Mouse (Mus musculus) heart, embryonic 11.5 days (tissue): ENCODE measurements around the gene Gpbp1. TPM values are rescaled to one million over a fixed set of nuclear protein-coding genes. Genes with fewer than 3 reads are reported as not detected.

Experiments
- ATAC-seq: fragments of 200-750 bp; cut with Nextera tagmentation; replicated peaks from 2 replicates; pipeline ENCODE4 v1.8.0; 2017; ENCODE audit warnings: moderate library complexity; ENCODE audit not compliant: insufficient number of reproducible peaks, low FRiP score, low TSS enrichment
- H3K27ac ChIP-seq: fragments of 300-500 bp; sonication (generic); 2 replicates; pipeline ENCODE4 v1.5.1; 2014; ENCODE audit warnings: mild to moderate bottlenecking, low read depth, low read length
- H3K27me3 ChIP-seq: fragments of 300-500 bp; sonication (generic); 2 replicates; pipeline ENCODE4 v1.6.1; 2014; ENCODE audit warnings: mild to moderate bottlenecking, low read length, mixed read lengths; ENCODE audit not compliant: control insufficient read depth, insufficient read depth
- H3K36me3 ChIP-seq: fragments of 300-500 bp; sonication (generic); 2 replicates; pipeline ENCODE4 v1.6.1; 2014; ENCODE audit warnings: mild to moderate bottlenecking, low read length, moderate library complexity, mixed read lengths; ENCODE audit not compliant: control insufficient read depth, insufficient read depth
- H3K4me1 ChIP-seq: fragments of 300-500 bp; sonication (generic); 2 replicates; pipeline ENCODE4 v1.6.1; 2014; ENCODE audit warnings: low read length; ENCODE audit not compliant: control insufficient read depth, insufficient read depth
- H3K4me2 ChIP-seq: fragments of 300-500 bp; sonication (generic); 2 replicates; pipeline ENCODE4 v1.6.1; 2014; ENCODE audit warnings: mild to moderate bottlenecking, moderate library complexity
- H3K4me3 ChIP-seq: fragments of 300-500 bp; sonication (generic); 2 replicates; pipeline ENCODE4 v1.5.1; 2014; ENCODE audit warnings: low read depth, low read length
- H3K9ac ChIP-seq: fragments of 300-500 bp; sonication (generic); 2 replicates; pipeline ENCODE4 v1.6.1; 2014; ENCODE audit warnings: mild to moderate bottlenecking, low read depth, low read length, moderate library complexity
- H3K9me3 ChIP-seq: fragments of 300-500 bp; sonication (generic); replicated peaks from 2 replicates; pipeline ENCODE4 v1.6.1; 2016; ENCODE audit warnings: low read length; ENCODE audit not compliant: control insufficient read depth
- WGBS: fragments of 180-500 bp; shearing (Covaris S2); extraction: QIAGEN DNeasy Blood & Tissue Kit; methylation state at CpG from one replicate; pipeline ENCODE4 v1.1.7; 2014; ENCODE audit not compliant: insufficient replicate concordance; 5-methylcytosine and 5-hydroxymethylcytosine counted together
- polyA plus RNA-seq: library from polyadenylated mRNA; unstranded; fragments of >200 nt; fragmentation: Nextera tagmentation; extraction: Ambion mirVana; gene quantifications from 2 replicates; pipeline ENCODE4 v1.2.1, GENCODE M21; 2014

The Gpbp1 gene
- polyA plus RNA-seq, 1 experiment from 2014 or later, result 63.6 TPM

DNA sequence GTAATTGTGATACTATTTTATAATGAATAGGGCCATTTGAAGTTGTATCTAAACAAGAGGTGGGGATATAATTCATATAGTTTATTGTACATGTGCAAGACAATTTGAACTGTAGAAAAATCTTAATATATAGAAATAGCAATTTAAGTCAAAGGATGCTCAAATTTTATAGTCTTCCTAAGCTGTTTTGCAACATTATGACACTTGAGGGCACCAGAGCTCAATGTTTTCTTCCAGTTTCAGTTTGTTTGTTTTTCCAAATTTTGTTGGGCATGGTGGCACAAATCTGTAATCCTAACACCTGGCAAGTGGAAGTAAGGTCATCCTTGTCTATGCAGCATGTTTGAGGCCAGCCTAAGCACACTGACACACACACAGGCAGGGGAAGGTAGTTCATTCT is 68.6 kb downstream of the Gpbp1 start:
- Histone ChIP-seq H3K9me3 (no peaks in the 10 kb centered on the region), H3K36me3 (peaks cover 4% of the 10 kb centered on the region; the same call in 1 of the 2 replicates), H3K4me1 (no peaks in the 10 kb centered on the region), H3K4me2 (no peak overlapping the region), H3K9ac (no peak overlapping the region), H3K27ac (no peak overlapping the region), H3K27me3 (no peaks in the 10 kb centered on the region), H3K4me3 (no peak overlapping the region)
- ATAC-seq, result no peak

DNA sequence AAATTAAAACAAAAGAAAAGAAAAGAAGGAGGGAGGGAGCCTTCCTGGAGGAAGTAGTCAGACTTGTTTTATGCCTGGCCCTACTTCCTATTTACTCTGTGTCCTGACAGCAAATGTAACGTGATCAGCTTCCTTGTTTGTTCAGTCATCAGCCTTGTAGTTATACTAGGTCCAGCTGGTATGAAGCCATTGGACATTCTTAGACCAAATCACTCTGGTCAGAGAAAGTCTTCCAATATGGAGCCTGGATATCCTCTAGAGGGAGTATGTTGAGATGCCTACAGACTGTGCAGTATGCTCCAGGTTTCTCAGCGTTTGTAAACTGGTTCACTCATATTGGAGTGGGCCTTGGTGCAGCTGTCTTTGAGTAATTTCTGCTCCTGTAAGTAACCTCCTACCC is 71.8 kb downstream of the Gpbp1 start:
- Histone ChIP-seq H3K4me2 (no peak overlapping the region), H3K4me3 (no peak overlapping the region), H3K27ac (no peak overlapping the region), H3K9me3 (no peaks in the 10 kb centered on the region), H3K9ac (no peak overlapping the region), H3K27me3 (no peaks in the 10 kb centered on the region), H3K36me3 (no peaks in the 10 kb centered on the region), H3K4me1 (no peaks in the 10 kb centered on the region)
- 68% methylated on average over 2 of the region's 2 CpGs for WGBS
- no peak for ATAC-seq

DNA sequence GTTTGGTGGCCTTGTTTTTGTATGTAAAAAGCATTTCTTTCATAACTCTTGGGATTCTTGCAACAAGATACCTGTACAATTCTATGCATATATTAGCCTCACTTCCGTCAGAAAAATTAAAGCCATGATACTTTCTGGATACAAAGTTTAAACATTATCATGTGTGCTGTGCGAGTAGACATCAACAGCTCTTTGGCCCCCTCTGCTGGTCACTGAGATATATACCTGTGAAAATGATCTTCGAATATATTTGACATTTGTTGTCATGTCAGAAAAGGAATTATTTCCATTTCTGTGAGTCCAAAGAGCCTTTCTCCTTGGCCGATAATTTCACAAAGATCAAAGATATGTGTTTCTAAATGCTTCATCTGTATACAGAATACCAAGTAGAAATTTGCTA is 76.8 kb downstream of the Gpbp1 start:
- no peak overlapping the region for H3K9ac ChIP-seq
- 34% methylated on average over 4 of the region's 4 CpGs for WGBS
- no peak overlapping the region for H3K27ac ChIP-seq
- H3K9me3 ChIP-seq, result no peaks in the 10 kb centered on the region
- H3K36me3 ChIP-seq, result no peaks in the 10 kb centered on the region
- H3K4me1 ChIP-seq, result no peaks in the 10 kb centered on the region
- no peak overlapping the region for H3K4me2 ChIP-seq
- H3K4me3 ChIP-seq, result no peak overlapping the region
- no peaks in the 10 kb centered on the region for H3K27me3 ChIP-seq
- ATAC-seq, result no peak

DNA sequence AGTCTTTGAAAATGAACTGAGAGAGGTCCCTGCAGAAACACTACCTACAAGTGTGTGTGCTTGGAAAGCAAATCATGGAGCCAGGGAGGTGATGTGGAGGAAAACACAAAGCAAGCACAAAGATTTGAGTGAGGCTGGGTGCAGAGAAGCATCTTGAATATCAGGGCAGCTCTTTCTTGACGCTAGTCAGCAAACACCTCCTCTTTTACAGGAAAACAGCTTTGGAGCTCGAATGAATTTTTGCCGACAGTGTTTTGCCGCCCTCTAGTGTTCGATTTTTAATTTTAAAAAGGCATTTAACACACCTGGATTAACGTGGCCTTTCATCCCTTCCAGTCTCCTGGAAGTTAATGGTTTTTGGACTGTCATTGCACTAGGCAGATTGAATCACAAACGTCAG is 79.1 kb downstream of the Gpbp1 start:
- Histone ChIP-seq H3K27me3 (no peaks in the 10 kb centered on the region), H3K4me3 (no peak overlapping the region), H3K27ac (no peak overlapping the region), H3K9me3 (no peaks in the 10 kb centered on the region), H3K9ac (no peak overlapping the region), H3K4me1 (no peaks in the 10 kb centered on the region; the same call in 1 of the 2 replicates), H3K36me3 (no peaks in the 10 kb centered on the region), H3K4me2 (no peak overlapping the region)
- WGBS, result 3% methylated on average over 7 of the region's 7 CpGs
- ATAC-seq, result no peak

DNA sequence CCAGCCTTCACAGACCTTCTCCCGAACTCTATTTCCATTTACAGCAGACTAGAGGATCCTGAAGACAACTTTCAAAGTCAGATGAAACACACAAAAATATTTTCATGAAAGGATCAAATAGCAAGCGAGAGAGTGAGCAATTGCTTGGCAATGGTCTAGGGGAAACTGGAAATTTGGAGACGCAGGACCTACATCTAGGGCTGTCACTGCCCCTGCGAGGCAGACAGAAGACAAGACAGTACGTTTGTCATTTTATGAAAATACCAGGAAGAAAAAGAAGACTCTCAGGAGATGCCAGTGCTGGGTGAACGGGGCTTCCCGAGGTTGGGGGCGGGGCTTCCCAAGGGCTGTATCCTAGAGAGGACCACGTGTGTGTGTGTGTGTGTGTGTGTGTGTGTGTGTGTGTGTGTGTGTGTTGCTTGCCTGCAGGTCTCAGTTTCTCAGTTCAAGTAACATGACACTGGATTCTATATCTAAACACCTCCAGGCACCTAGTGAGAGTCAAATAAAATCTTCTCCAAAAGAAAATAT is 83.0 kb downstream of the Gpbp1 start:
- Histone ChIP-seq H3K4me3 (no peak overlapping the region), H3K36me3 (no peaks in the 10 kb centered on the region), H3K9ac (no peak overlapping the region), H3K4me1 (no peaks in the 10 kb centered on the region; the same call in 1 of the 2 replicates), H3K27ac (no peak overlapping the region), H3K9me3 (no peaks in the 10 kb centered on the region), H3K27me3 (no peaks in the 10 kb centered on the region), H3K4me2 (no peak overlapping the region)
- no peak for ATAC-seq
- 54% methylated on average over 9 of the region's 9 CpGs for WGBS

DNA sequence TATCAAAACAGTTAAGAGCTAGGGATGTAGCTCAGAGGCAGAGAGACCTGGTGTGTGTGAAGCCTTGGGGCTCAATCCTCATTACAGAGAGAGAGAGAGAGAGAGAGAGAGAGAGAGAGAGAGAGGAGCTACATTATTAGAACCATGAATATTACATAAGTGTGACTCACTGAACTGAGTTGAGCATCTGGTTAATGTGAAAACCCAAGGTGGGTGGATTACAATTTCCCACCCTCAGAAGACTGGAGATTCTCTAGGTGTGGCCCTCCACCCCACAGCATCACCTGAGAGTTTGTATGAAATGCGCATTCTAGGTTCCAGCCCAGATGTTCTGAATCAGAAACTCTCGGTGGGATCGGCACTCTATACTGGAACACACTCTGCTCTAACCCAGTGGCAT is 84.0 kb downstream of the Gpbp1 start:
- Histone ChIP-seq H3K27ac (no peak overlapping the region), H3K27me3 (no peaks in the 10 kb centered on the region), H3K9ac (no peak overlapping the region), H3K4me3 (no peak overlapping the region), H3K4me2 (no peak overlapping the region), H3K4me1 (no peaks in the 10 kb centered on the region; the same call in 1 of the 2 replicates), H3K36me3 (no peaks in the 10 kb centered on the region), H3K9me3 (no peaks in the 10 kb centered on the region)
- ATAC-seq, result no peak
- 89% methylated on average over 3 of the region's 3 CpGs for WGBS

DNA sequence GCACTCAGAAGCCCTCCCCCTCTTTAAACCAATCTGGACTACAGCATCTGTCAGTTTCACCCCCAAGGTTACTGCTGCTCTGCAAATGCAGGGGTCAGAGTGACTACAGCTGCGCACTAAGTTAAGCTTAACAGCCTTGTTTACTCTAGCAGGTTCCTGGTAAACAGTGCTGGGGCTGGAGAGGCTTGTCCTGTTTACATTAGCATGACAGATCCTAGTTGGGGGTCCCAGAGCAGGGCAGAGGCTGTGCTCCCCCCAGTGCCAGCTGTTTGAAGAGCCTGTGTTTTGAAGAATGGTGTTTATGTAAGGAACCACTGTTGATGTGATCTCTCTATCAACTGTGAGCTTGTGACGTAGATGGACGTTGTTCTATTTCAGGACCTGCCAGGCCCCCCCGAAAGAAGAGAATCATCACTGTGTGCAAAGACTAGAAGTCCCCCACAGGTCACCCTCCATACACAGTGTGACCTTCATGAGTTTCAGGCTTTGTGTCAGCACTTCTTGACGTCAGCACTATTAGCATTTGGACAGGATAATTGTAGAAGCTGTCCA is 92.2 kb downstream of the Gpbp1 start:
- 9% methylated on average over 5 of the region's 5 CpGs for WGBS

DNA sequence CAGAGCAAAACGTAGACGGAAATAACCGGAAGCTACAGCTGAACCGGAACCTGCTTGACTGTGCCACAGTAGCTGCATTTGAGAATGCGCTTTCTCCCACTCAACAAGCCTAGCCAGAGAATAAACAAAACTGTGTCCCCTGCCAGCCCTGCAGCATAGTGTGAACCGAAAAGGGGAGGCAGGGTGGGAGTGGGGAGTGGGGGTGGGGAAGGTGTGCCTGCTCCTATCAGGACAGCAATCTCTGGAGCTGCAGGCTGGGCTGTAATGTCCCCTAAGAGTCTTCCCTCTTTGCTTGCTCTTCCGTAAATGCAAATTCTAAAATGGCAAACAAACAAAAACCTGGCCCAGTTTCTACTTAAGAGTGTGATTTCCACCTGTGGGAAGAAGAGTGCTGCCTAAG is 92.8 kb downstream of the Gpbp1 start:
- H3K27ac ChIP-seq, result no peak overlapping the region
- H3K27me3 ChIP-seq, result no peaks in the 10 kb centered on the region
- peaks cover 13% of the 10 kb centered on the region for H3K4me1 ChIP-seq
- 32% methylated on average over 7 of the region's 7 CpGs for WGBS
- H3K9me3 ChIP-seq, result no peaks in the 10 kb centered on the region
- no peak overlapping the region for H3K4me3 ChIP-seq
- no peaks in the 10 kb centered on the region for H3K36me3 ChIP-seq
- no peak overlapping the region for H3K4me2 ChIP-seq
- H3K9ac ChIP-seq, result no peak overlapping the region
- no peak for ATAC-seq

More for the DNA sequence above, 92.2 kb downstream of the Gpbp1 start:
- H3K36me3 ChIP-seq, result no peaks in the 10 kb centered on the region
- H3K27ac ChIP-seq, result no peak overlapping the region
- H3K9ac ChIP-seq, result no peak overlapping the region
- no peak overlapping the region for H3K4me2 ChIP-seq
- H3K27me3 ChIP-seq, result no peaks in the 10 kb centered on the region
- H3K4me1 ChIP-seq, result peaks cover 13% of the 10 kb centered on the region
- no peaks in the 10 kb centered on the region for H3K9me3 ChIP-seq
- ATAC-seq, result 0 out of 2 replicates have a peak, but pooled peaks have one; percentile 14
- no peak overlapping the region for H3K4me3 ChIP-seq

DNA sequence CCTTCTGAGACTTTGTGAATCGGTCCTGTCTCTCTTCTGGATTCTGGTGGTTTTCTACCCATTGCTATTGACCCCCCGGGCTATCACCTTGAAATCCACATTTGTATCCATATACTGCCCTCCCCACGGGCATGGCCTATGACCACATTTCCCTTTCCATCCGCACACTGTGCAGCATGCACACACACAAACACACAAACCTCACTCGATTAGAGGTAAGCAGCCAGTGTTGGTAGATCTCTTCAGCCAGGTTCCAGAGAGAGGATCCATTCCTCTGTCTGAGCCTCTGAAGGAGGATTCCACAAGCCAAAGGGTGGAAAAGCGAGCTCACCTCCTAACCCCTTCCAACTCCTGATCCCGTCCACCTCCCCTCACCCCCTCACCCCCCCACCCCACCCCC is 94.4 kb downstream of the Gpbp1 start:
- no peak overlapping the region for H3K9ac ChIP-seq
- H3K27ac ChIP-seq, result no peak overlapping the region
- no peaks in the 10 kb centered on the region for H3K36me3 ChIP-seq
- ATAC-seq, result no peak
- H3K9me3 ChIP-seq, result no peaks in the 10 kb centered on the region
- no peak overlapping the region for H3K4me3 ChIP-seq
- peaks cover 13% of the 10 kb centered on the region for H3K4me1 ChIP-seq
- WGBS, result 77% methylated on average over 7 of the region's 7 CpGs
- no peak overlapping the region for H3K4me2 ChIP-seq
- H3K27me3 ChIP-seq, result no peaks in the 10 kb centered on the region
